Mouse (Mus musculus) embryonic facial prominence, embryonic 10.5 days (tissue): Measurements from ENCODE around the gene Slc39a9. TPM values are rescaled to one million over a fixed set of nuclear protein-coding genes. Genes with fewer than 3 reads are reported as not detected.
A peak's percentile ranks its signal among the peaks of the same experiment; 100 is the strongest.

Experiments used
- DNase-seq: peaks from one replicate; pipeline ENCODE4 v3.0.0-alpha.2; 2017; ENCODE audit warnings: low spot score
- H3K27ac ChIP-seq: fragments of 300-500 bp; sonication (generic); replicated peaks from 2 replicates; pipeline ENCODE4 v1.5.1; 2016; ENCODE audit warnings: mild to moderate bottlenecking
- H3K27me3 ChIP-seq: fragments of 300-500 bp; sonication (generic); replicated peaks from 2 replicates; pipeline ENCODE4 v1.6.1; 2016; ENCODE audit warnings: low read depth, mild to moderate bottlenecking; ENCODE audit not compliant: poor library complexity, severe bottlenecking
- H3K36me3 ChIP-seq: fragments of 300-500 bp; sonication (generic); replicated peaks from 2 replicates; pipeline ENCODE4 v1.6.1; 2016; ENCODE audit warnings: mild to moderate bottlenecking, moderate library complexity
- H3K4me1 ChIP-seq: fragments of 300-500 bp; sonication (generic); 2 replicates; pipeline ENCODE4 v1.6.1; 2016
- H3K4me3 ChIP-seq: fragments of 300-500 bp; sonication (generic); 2 replicates; pipeline ENCODE4 v1.5.1; 2016; ENCODE audit warnings: mild to moderate bottlenecking, moderate library complexity
- H3K9me3 ChIP-seq: fragments of 300-500 bp; sonication (generic); 2 replicates; pipeline ENCODE4 v1.6.1; 2016; ENCODE audit warnings: mild to moderate bottlenecking
- WGBS: fragments of 180-500 bp; shearing (Covaris S2); methylation state at CpG from one replicate; pipeline ENCODE4 v1.1.7; 2016; 5-methylcytosine and 5-hydroxymethylcytosine counted together
- polyA plus RNA-seq: library from polyadenylated mRNA; unstranded; fragments of >200 nt; fragmentation: Nextera tagmentation; extraction: Ambion mirVana; gene quantifications from 2 replicates; pipeline ENCODE4 v1.2.1, GENCODE M21; 2016

The Slc39a9 gene
- polyA plus RNA-seq, 1 experiment from 2014 or later: 24.6 TPM

DNA sequence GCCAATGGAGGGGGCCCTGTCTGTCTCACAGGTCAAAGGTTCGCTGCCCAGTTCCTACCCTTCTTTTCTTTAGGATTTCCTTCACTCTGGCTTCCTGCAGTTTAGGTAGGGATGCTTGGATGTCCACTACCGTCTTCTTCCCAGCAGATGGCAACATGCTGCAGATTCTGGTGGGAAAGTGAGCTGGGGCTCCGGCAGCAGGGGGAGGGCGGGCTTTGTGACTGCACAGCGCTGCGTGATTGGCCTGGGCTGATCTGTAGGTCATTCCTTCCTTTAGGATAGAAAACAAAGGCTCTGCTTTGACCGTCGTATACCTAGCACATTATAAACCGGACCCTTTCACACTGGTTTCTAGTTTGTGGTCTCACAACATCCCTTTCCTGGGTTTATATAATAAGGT lies 86.9 kb downstream of the Slc39a9 start:
- Histone ChIP-seq H3K4me3 (0 out of 2 replicates have a peak overlapping the region, but pooled peaks have one; percentile 18), H3K9me3 (no peaks in the 10 kb centered on the region), H3K27ac (peak overlapping the region; percentile 57), H3K4me1 (peaks cover 8% of the 10 kb centered on the region; the same call in 1 of the 2 replicates), H3K36me3 (no peaks in the 10 kb centered on the region), H3K27me3 (peaks cover 5% of the 10 kb centered on the region; the same call in 1 of the 2 replicates)
- 6% methylated on average over 9 of the region's 9 CpGs for WGBS
- peak; percentile 87 for DNase-seq

Other genes starting within 250 kb of the Slc39a9 start
- 11.2 and 13.5 TPM in 2 replicates for gene Dcaf5, start 207.3 kb upstream of the Slc39a9 start, polyA plus RNA-seq
- gene Exd2, start 180.8 kb upstream of the Slc39a9 start, polyA plus RNA-seq: 30.8 and 32.4 TPM in 2 replicates
- gene Galnt16, start 125.6 kb upstream of the Slc39a9 start, polyA plus RNA-seq: 14.1 and 16.4 TPM in 2 replicates
- gene Erh, start 458 bp downstream of the Slc39a9 start, polyA plus RNA-seq: 502 and 512 TPM in 2 replicates
- 0.40 and 0.59 TPM in 2 replicates for gene Plekhd1, start 48.7 kb downstream of the Slc39a9 start, polyA plus RNA-seq
- 0.52 and 0.59 TPM in 2 replicates for gene Ccdc177, start 116.8 kb downstream of the Slc39a9 start, polyA plus RNA-seq
- gene Susd6, start 146.6 kb downstream of the Slc39a9 start, polyA plus RNA-seq: 13.6 and 13.8 TPM in 2 replicates